Mouse (Mus musculus) cortical plate, adult 2 months (tissue): Measurements from ENCODE around the gene Prpf31.

Source experiments
- CTCF ChIP-seq: fragments of 200-500 bp; IDR thresholded peaks from 2 replicates; pipeline ENCODE4 v1.5.1; 2011; ENCODE audit warnings: mild to moderate bottlenecking, control low read depth, low read length; ENCODE audit not compliant: insufficient read depth; ENCODE audit errors: extremely low read depth
- POLR2A ChIP-seq: fragments of 200-500 bp; IDR thresholded peaks from 2 replicates; pipeline ENCODE4 v1.6.1; 2011; ENCODE audit warnings: mild to moderate bottlenecking, low read length, control low read depth; ENCODE audit not compliant: insufficient read depth; ENCODE audit errors: extremely low read depth

DNA sequence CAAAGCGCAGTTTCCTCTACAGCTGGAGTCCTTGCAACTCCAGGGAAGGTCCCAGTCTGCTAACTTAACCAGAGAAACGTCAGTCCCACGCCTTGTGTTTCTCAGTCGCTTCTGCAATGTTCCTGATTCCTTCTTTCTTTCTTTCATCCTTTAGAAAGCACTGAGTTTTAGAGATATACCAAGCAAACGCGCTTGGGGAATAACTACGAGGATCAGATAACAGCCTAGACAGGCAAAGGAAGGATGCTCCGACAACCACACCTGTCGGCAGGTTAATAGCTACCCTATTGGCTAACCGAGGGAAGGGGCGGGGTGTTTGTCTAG is 14.5 kb downstream of the Prpf31 start:
- TF ChIP-seq POLR2A (no peak), CTCF (no peak)
